Mouse (Mus musculus) cerebellum, adult 2 months (tissue): ENCODE data around the gene Ackr4.

Experiments used
- CTCF ChIP-seq: fragments of 200-500 bp; IDR thresholded peaks from 2 replicates; pipeline ENCODE4 v1.5.1; 2011; ENCODE audit warnings: low read depth, mild to moderate bottlenecking, control low read depth, low read length, moderate library complexity, borderline replicate concordance; ENCODE audit not compliant: insufficient read depth
- POLR2A ChIP-seq: fragments of 200-500 bp; IDR thresholded peaks from 2 replicates; pipeline ENCODE4 v1.6.1; 2011; ENCODE audit warnings: low read length, control low read depth, borderline replicate concordance; ENCODE audit not compliant: insufficient read depth

- TF ChIP-seq POLR2A (no peak), CTCF (no peak)
Observed at GRCm38 (mm10) chr9:104169986-104170385, 43.3 kb upstream of the Ackr4 start.
